Comparison of ENCODE assay signal across 27 mouse cellular contexts in genomic region chr5:17707086-17707485, GRCm38 (mm10).
A peak's percentile ranks its signal among the peaks of the same experiment; 100 is the strongest.
DNase-seq lines count a peak whose midpoint lies in the region; ATAC-seq and TF ChIP-seq lines count a peak whose summit lies in the region.
"Had no signal": no experiment of that assay in that cellular context is flagged by ENCODE, and none has a peak within 500 bp of the region (broad histone marks: within the 10 kb centered on the region; RNA-seq: fewer than 3 reads in every experiment).

No protein-coding gene starts in this region.

- H3K4me3 ChIP-seq in forebrain, embryonic 11.5 days (ENCODE audit: low read depth, low read length) = no peak overlapping the region
- no peak overlapping the region for H3K4me3 ChIP-seq in forebrain, postnatal 0 days (ENCODE audit: low read depth, low read length)
- H3K4me3 ChIP-seq in midbrain, embryonic 10.5 days = no peak overlapping the region
- no peak overlapping the region for H3K4me3 ChIP-seq in midbrain, embryonic 16.5 days (ENCODE audit: low read depth, low read length)
- H3K4me3 ChIP-seq in midbrain, embryonic 14.5 days (replicated peaks; ENCODE audit: low read depth, low read length) = no peak overlapping the region
- H3K4me3 ChIP-seq: heart, embryonic 13.5 days; hindbrain, embryonic 12.5 days; left cerebral cortex, adult 2 months; limb, embryonic 10.5 days; liver, embryonic 15.5 days; lung, embryonic 15.5 days; megakaryocyte, embryonic 14.5 days; myocyte had no signal

- no peak for TF ChIP-seq CTCF in forebrain, postnatal 0 days (IDR thresholded peaks at IDR 0.05; ENCODE audit: low read depth)

- H3K4me1 ChIP-seq in forebrain, embryonic 11.5 days (replicated peaks; ENCODE audit: control insufficient read depth, insufficient read depth, low read length) = no peaks in the 10 kb centered on the region
- H3K4me1 ChIP-seq in forebrain, postnatal 0 days (ENCODE audit: insufficient read depth) = no peaks in the 10 kb centered on the region
- H3K4me1 ChIP-seq in midbrain, embryonic 10.5 days = peaks cover 11% of the 10 kb centered on the region; the same call in 1 of the 2 replicates
- H3K4me1 ChIP-seq in midbrain, embryonic 16.5 days (ENCODE audit: control insufficient read depth, insufficient read depth, low read length) = no peaks in the 10 kb centered on the region
- H3K4me1 ChIP-seq in midbrain, embryonic 14.5 days (ENCODE audit: control insufficient read depth, insufficient read depth, low read length) = no peaks in the 10 kb centered on the region
- H3K4me1 ChIP-seq: hindbrain, embryonic 12.5 days; liver, embryonic 15.5 days; lung, embryonic 15.5 days; megakaryocyte, embryonic 14.5 days had no signal

- ATAC-seq in forebrain, embryonic 11.5 days (replicated peaks; ENCODE audit: low FRiP score) = peak; percentile 82
- no peak for ATAC-seq in forebrain, postnatal 0 days
- ATAC-seq in midbrain, embryonic 16.5 days = no peak
- ATAC-seq in midbrain, embryonic 14.5 days (ENCODE audit: low FRiP score, low TSS enrichment) = peak; percentile 20; the same call in 1 of the 2 replicates

- DNase-seq in forebrain, embryonic 11.5 days (ENCODE audit: low spot score) = no peak
- no peak for DNase-seq in forebrain, postnatal 0 days
- DNase-seq in midbrain, embryonic 10.5 days (ENCODE audit: low spot score) = peak; percentile 32
- DNase-seq in embryo, embryonic 10.5 days (ENCODE audit: low spot score) = peak; percentile 64
- peak; percentile 3 for DNase-seq in midbrain, embryonic 14.5 days
- no peak for DNase-seq in layer of hippocampus, postnatal 10 days (ENCODE audit: low spot score in 2 of 2)
- no peak for DNase-seq in cerebellum, adult 9-11 months
- DNase-seq: adrenal gland, postnatal 14 days; cerebellum, adult 9-10 months; gastrocnemius, postnatal 25 days; heart, adult 18-20 months; heart, postnatal 14 days; kidney, adult 2 months; layer of hippocampus, adult 9-11 months; liver; lung, postnatal 36 days; right cerebral cortex, postnatal 14 days had no signal

- H3K27ac ChIP-seq in forebrain, embryonic 11.5 days (ENCODE audit: low read depth, low read length) = no peak overlapping the region
- H3K27ac ChIP-seq in forebrain, postnatal 0 days (ENCODE audit: low read depth, low read length) = no peak overlapping the region
- H3K27ac ChIP-seq in midbrain, embryonic 10.5 days (replicated peaks) = no peak overlapping the region
- H3K27ac ChIP-seq in midbrain, embryonic 16.5 days (ENCODE audit: low read length) = no peak overlapping the region
- no peak overlapping the region for H3K27ac ChIP-seq in midbrain, embryonic 14.5 days (replicated peaks; ENCODE audit: low read depth, low read length)
- H3K27ac ChIP-seq: heart, embryonic 13.5 days; hindbrain, embryonic 12.5 days; kidney, postnatal 0 days; left cerebral cortex, adult 2 months; limb, embryonic 10.5 days; liver, embryonic 15.5 days; lung, embryonic 15.5 days had no signal

- no peak overlapping the region for H3K9ac ChIP-seq in forebrain, embryonic 11.5 days (ENCODE audit: low read length)
- no peak overlapping the region for H3K9ac ChIP-seq in forebrain, postnatal 0 days
- H3K9ac ChIP-seq in midbrain, embryonic 16.5 days (ENCODE audit: low read depth, low read length) = no peak overlapping the region
- no peak overlapping the region for H3K9ac ChIP-seq in midbrain, embryonic 14.5 days (replicated peaks; ENCODE audit: low read length)
- H3K9ac ChIP-seq: heart, embryonic 13.5 days; hindbrain, embryonic 12.5 days; liver, embryonic 15.5 days; lung, embryonic 15.5 days had no signal

- no peaks in the 10 kb centered on the region for H3K9me3 ChIP-seq in forebrain, embryonic 11.5 days (ENCODE audit: control insufficient read depth, low read length)
- H3K9me3 ChIP-seq in forebrain, postnatal 0 days (ENCODE audit: low read length) = no peaks in the 10 kb centered on the region
- H3K9me3 ChIP-seq in midbrain, embryonic 10.5 days (replicated peaks) = no peaks in the 10 kb centered on the region
- no peaks in the 10 kb centered on the region for H3K9me3 ChIP-seq in midbrain, embryonic 16.5 days (replicated peaks; ENCODE audit: control insufficient read depth, low read length, poor library complexity, severe bottlenecking)
- H3K9me3 ChIP-seq in midbrain, embryonic 14.5 days (ENCODE audit: control insufficient read depth, low read length) = no peaks in the 10 kb centered on the region
- H3K9me3 ChIP-seq: heart, embryonic 13.5 days; hindbrain, embryonic 12.5 days; limb, embryonic 10.5 days; liver, embryonic 15.5 days; lung, embryonic 15.5 days; megakaryocyte, embryonic 14.5 days had no signal

- WGBS in forebrain, embryonic 11.5 days = 40% methylated on average over 3 of the region's 3 CpGs
- WGBS in forebrain, postnatal 0 days = 50% methylated on average over 3 of the region's 3 CpGs
- WGBS in midbrain, embryonic 10.5 days = 29% methylated on average over 3 of the region's 3 CpGs
- WGBS in midbrain, embryonic 16.5 days = 17% methylated on average over 3 of the region's 3 CpGs
- WGBS in midbrain, embryonic 14.5 days = 19% methylated on average over 3 of the region's 3 CpGs

- no peak overlapping the region for H3K4me2 ChIP-seq in forebrain, embryonic 11.5 days (ENCODE audit: low read depth, low read length, severe bottlenecking)
- H3K4me2 ChIP-seq in forebrain, postnatal 0 days (ENCODE audit: low read depth) = no peak overlapping the region
- no peak overlapping the region for H3K4me2 ChIP-seq in midbrain, embryonic 16.5 days (ENCODE audit: low read length)
- no peak overlapping the region for H3K4me2 ChIP-seq in midbrain, embryonic 14.5 days (ENCODE audit: low read length)
- H3K4me2 ChIP-seq: heart, embryonic 13.5 days; hindbrain, embryonic 12.5 days; liver, embryonic 15.5 days; lung, embryonic 15.5 days had no signal

- H3K36me3 ChIP-seq in forebrain, embryonic 11.5 days (ENCODE audit: control insufficient read depth, insufficient read depth, low read length) = no peaks in the 10 kb centered on the region
- no peaks in the 10 kb centered on the region for H3K36me3 ChIP-seq in forebrain, postnatal 0 days (ENCODE audit: insufficient read depth)
- no peaks in the 10 kb centered on the region for H3K36me3 ChIP-seq in midbrain, embryonic 10.5 days
- H3K36me3 ChIP-seq in midbrain, embryonic 16.5 days (ENCODE audit: control insufficient read depth, insufficient read depth, low read length) = no peaks in the 10 kb centered on the region
- no peaks in the 10 kb centered on the region for H3K36me3 ChIP-seq in midbrain, embryonic 14.5 days (ENCODE audit: control insufficient read depth, insufficient read depth, low read length)
- H3K36me3 ChIP-seq: heart, embryonic 13.5 days; hindbrain, embryonic 12.5 days; limb, embryonic 10.5 days; liver, embryonic 15.5 days; lung, embryonic 15.5 days had no signal

- no peaks in the 10 kb centered on the region for H3K27me3 ChIP-seq in forebrain, embryonic 11.5 days (ENCODE audit: control insufficient read depth, insufficient read depth, low read length)
- H3K27me3 ChIP-seq in forebrain, postnatal 0 days (ENCODE audit: insufficient read depth, low read length) = no peaks in the 10 kb centered on the region
- H3K27me3 ChIP-seq in midbrain, embryonic 10.5 days (ENCODE audit: low read depth, poor library complexity, severe bottlenecking) = no peaks in the 10 kb centered on the region
- no peaks in the 10 kb centered on the region for H3K27me3 ChIP-seq in midbrain, embryonic 16.5 days (ENCODE audit: control insufficient read depth, insufficient read depth, low read depth, low read length)
- no peaks in the 10 kb centered on the region for H3K27me3 ChIP-seq in midbrain, embryonic 14.5 days (ENCODE audit: control insufficient read depth, insufficient read depth, low read length)
- H3K27me3 ChIP-seq: heart, embryonic 13.5 days; hindbrain, embryonic 12.5 days; liver, embryonic 15.5 days; lung, embryonic 15.5 days; megakaryocyte, embryonic 14.5 days had no signal

Comparison
In these comparisons a context has a peak if more than half of its experiments do, and no peak if none do; other contexts are left out.
1. ATAC-seq: peak in forebrain, embryonic 11.5 days (single experiment) and midbrain, embryonic 14.5 days (single experiment); none in forebrain, postnatal 0 days (single experiment) and midbrain, embryonic 16.5 days (single experiment).
2. DNase-seq: peak in midbrain, embryonic 10.5 days (single experiment), embryo, embryonic 10.5 days (single experiment) and midbrain, embryonic 14.5 days (single experiment); none in forebrain, embryonic 11.5 days (single experiment), forebrain, postnatal 0 days (single experiment), layer of hippocampus, postnatal 10 days (0 of 2) and cerebellum, adult 9-11 months (single experiment).